Mouse (Mus musculus) embryo, embryonic 10 days (tissue): Measurements from ENCODE around the gene Akip1.

Experiments
- DNase-seq: peaks from one replicate; pipeline ENCODE4 v3.0.0-alpha.2; 2015; ENCODE audit warnings: low spot score

Akip1 gene

GRCm38 (mm10) chr7:109703190-109704015 is at the start of gene Akip1, which contains the start of gene St5:
Akip1 (plus strand) TSS chr7:109703690.
St5 (minus strand) TSS chr7:109703605.
- DNase-seq: peak; percentile 98

DNA sequence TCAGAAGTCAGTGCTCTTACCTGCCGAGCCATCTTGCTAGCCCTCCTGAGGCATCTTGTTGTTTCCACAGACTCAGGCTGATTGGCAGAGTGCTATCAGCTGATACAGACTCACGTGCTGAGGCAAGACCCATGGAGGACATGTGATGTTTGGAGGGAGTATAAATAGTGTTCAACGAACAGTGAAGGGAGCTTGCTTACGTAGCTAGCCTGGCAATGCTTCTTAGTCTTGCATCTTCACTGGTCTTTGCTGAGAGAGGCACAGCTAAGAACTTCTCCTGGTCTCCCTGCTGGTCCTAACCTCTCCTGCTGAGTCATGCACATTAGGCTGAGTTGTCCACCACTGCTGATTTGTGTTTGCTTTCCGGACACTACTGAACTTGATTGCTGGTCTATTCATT is 48.6 kb upstream of the Akip1 start:
- no peak for DNase-seq

- DNase-seq: no peak
These were observed 45.6 kb upstream of the Akip1 start for GRCm38 (mm10) chr7:109657884-109658283.

GRCm38 (mm10) chr7:109659278-109659677 is 44.2 kb upstream of the Akip1 start:
- DNase-seq: no peak

DNA sequence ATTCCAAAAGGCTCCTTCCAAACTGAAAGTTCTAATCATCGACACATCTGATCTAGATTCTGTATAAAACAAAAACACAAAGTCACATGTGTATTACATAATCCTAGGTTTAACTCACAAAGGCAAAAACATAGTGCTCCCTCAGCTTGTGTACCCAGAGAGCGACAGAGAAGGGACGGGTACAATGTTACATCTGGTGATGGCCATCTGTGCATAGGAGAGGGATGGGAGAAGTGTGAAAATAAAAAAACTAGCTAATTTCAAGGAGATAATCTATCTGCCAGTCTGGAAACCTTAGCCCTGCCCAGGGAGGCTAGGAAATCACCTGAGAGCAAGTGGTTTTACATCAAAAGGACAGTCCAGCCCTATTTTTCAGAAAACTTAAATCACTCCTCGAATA is 40.9 kb upstream of the Akip1 start:
- DNase-seq: no peak

- DNase-seq: no peak
These were observed 36.8 kb upstream of the Akip1 start for GRCm38 (mm10) chr7:109666664-109667063.

- DNase-seq: no peak
These were observed 33.9 kb upstream of the Akip1 start for GRCm38 (mm10) chr7:109669426-109670170.

DNA sequence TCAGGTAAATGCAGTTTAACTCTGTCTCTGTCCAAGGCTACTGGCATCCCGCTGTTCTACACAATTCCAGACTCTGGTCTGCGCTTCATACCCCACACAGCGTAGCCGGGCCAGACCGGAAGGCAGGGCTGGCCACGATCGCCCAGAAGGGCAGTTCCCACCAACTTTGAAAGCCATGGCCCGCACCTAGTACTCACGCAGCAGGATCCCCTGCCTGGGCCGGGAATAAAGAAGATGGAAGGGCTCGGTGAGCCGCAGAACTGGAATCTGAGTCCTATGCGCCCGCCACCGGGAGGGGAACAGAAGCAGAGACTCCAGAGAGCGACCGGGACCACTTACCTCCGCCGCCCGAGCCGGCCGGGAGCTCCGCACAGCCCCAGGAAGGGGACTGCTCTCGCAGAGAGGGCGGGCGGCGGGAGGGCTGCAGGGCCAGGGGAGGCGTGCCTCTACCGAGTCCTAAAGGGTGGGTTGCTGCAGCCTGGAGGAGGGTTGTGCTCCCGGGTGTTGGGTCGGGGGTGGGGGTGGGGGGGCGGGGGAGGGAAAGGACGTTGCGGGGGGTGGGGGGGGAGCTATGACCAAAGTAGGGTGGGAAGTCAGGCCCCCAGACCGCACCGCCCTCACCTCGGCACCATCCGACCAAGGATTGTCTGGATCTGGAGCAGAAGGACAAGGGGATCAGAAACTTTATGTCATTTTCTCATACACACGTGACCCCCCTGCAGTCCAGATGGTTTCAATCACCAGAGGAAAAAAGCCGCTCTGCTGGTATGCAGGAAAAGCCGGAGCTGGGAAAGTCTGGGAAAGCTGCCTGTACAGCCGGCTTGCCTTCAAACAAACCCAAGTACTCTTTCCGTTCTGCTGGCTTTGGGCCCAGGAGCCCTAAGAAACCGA is 31.7 kb upstream of the Akip1 start:
- DNase-seq: peak; percentile 87

DNA sequence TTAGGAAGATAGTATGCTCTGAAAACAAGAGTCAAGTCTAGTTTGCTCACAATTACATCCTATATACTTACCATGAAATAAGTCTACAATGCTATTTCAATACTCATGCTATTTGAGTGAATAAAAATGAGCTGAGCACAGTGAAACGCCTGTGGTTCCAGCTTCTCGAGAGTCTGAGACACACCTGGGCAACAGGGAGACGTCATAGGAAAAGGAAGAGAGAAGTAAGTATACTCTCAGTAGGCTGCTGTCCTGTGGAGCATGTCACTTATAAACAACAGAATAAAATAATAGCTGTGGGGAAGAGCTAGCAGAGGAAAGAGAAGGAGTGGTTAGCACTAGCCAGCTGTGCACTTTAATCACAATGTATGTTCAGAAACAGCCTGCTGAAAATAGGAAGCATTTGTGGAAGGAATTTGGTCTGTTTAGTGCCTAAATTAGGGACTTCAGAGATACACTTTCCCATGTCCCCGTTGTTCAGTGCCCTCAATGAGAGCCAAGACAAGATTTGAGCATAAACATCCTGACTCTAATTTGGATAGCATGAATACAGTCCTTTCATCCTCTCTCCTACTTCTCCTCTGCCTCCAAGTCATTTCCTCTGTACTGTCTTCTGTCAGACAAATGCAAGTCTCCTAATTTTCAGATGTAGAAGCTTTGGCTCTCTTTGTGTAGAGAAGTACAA is 28.4 kb upstream of the Akip1 start:
- DNase-seq: no peak

- DNase-seq: no peak
These were observed 23.2 kb upstream of the Akip1 start for GRCm38 (mm10) chr7:109680284-109680683.

DNA sequence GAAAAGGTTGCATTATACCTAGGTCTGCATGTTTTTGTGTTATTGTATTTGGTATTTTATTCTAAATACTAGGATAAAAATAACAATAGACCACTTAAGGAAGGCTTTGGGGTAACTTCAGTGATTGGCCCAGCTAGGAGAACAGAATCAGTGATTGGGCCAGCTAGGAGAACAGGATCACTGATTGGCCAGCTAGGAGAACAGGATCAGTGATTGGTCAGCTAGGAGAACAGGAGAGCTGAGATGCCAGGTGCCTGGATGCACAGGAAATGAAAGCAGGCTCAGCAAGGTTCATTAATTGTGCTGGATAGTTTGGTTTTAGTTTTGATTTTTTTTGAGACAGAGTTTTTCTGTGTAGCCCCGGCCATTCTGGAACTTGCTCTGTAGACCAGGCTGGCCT is 22.6 kb upstream of the Akip1 start:
- no peak for DNase-seq

GRCm38 (mm10) chr7:109686585-109687128 is 16.8 kb upstream of the Akip1 start:
- DNase-seq: no peak

- no peak for DNase-seq
These were observed 13.4 kb upstream of the Akip1 start for GRCm38 (mm10) chr7:109690101-109690500.

- DNase-seq: no peak
These were observed 12.5 kb upstream of the Akip1 start for GRCm38 (mm10) chr7:109690961-109691360.

- DNase-seq: no peak
These were observed 8.7 kb upstream of the Akip1 start for GRCm38 (mm10) chr7:109694576-109695338.

- no peak for DNase-seq
These were observed 8.2 kb upstream of the Akip1 start for GRCm38 (mm10) chr7:109695339-109695726.

- no peak for DNase-seq
These were observed 3.3 kb upstream of the Akip1 start for GRCm38 (mm10) chr7:109700213-109700612.

GRCm38 (mm10) chr7:109702721-109703120 is 769 bp upstream of the Akip1 start:
- no peak for DNase-seq

- DNase-seq: no peak
These were observed 507 bp downstream of the Akip1 start for GRCm38 (mm10) chr7:109704016-109704377.

DNA sequence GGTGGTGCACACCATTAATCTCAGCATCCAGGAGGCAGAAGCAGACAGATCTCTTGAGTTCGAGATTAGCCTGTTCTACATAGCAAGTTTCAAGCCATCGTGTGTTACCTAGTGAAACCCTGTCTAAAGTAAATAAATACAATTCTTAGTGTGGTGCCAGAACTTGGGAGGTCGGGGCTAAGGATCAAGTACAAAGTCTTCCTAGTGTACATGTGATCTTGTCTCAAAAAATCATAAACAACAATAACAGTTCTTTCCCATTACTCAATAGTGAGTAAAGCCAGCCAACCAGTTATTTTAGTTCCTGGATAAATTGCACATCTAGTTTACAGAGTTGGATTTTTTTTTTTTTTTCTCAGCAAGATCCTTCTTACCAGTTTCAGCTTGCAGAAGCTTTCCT is 971 bp downstream of the Akip1 start:
- no peak for DNase-seq
